Mouse (Mus musculus) urinary bladder, adult 18-20 months (tissue): Measurements from ENCODE around the gene Apobr.
A peak's percentile ranks its signal among the peaks of the same experiment; 100 is the strongest.

ENCODE experiments used
- DNase-seq, 2 experiments: peaks; one replicate each; pipeline ENCODE4 v3.0.0; 2022; ENCODE audit warnings: low spot score in 2 of 2, mixed read lengths in 2 of 2

Gene Apobr

GRCm38 (mm10) chr7:126598919-126599318 is 14.2 kb downstream of the Apobr start:
- DNase-seq: no peak

- no peak for DNase-seq
Observed at GRCm38 (mm10) chr7:126601896-126602295, 17.2 kb downstream of the Apobr start.

- no peak for DNase-seq
Observed at GRCm38 (mm10) chr7:126602650-126603049, 17.9 kb downstream of the Apobr start.

- DNase-seq: no peak
Observed at GRCm38 (mm10) chr7:126606611-126607010, 21.9 kb downstream of the Apobr start.

- peak in 1 of 2 experiments; percentile 55 for DNase-seq
Observed at GRCm38 (mm10) chr7:126607064-126607463, 22.3 kb downstream of the Apobr start.

- DNase-seq: no peak
Observed at GRCm38 (mm10) chr7:126607796-126608195, 23.1 kb downstream of the Apobr start.

GRCm38 (mm10) chr7:126612736-126613135 is 28.0 kb downstream of the Apobr start:
- no peak for DNase-seq

- DNase-seq: no peak
Observed at GRCm38 (mm10) chr7:126616707-126617106, 32.0 kb downstream of the Apobr start.

GRCm38 (mm10) chr7:126619559-126620275 is 35.0 kb downstream of the Apobr start:
- no peak for DNase-seq

GRCm38 (mm10) chr7:126621452-126622359 is 37.0 kb downstream of the Apobr start:
- no peak for DNase-seq

DNA sequence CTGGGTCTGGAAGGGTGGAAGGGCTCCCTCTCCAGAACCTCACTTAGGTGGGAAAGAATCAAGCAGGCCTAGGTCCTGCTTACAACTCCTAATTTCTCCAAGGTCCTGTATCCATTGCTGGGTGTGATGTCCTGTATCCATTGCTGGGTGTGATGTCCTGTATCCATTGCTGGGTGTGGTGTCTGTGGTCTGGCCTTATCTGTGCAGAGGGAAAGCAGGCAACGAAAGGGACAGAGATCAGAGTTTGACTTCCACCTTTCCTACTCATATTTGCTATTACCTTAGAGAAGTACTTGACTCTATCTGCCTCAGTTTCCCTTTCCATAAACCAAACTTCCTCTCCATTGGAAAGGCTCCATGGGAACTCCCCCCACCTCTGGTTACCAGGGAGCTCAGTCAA is 38.6 kb downstream of the Apobr start:
- no peak for DNase-seq

GRCm38 (mm10) chr7:126624774-126625173 is 40.0 kb downstream of the Apobr start:
- DNase-seq: no peak

GRCm38 (mm10) chr7:126625369-126625768 is 40.6 kb downstream of the Apobr start:
- DNase-seq: peak in 1 of 2 experiments; percentile 88

- no peak for DNase-seq
Observed at GRCm38 (mm10) chr7:126625807-126626600, 41.3 kb downstream of the Apobr start.

DNA sequence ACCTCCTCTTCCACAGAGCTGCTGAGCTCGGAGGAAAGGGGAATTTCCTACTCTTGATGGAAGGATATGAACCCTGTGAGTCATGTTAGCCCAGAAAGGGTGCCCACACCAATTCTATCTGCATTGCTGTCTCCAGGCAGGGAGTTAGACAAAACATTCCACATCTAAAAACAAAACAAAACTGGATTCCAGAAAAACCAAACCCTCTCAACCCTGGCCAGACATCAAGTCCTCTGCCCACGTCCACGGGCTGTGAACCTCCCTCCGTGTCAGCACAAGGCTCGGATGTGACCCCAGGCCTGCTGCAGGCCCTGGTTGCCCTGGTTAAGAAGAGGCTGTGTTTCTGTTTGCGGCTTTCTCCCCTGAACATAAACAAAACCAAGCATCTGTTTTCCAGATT is 43.4 kb downstream of the Apobr start:
- DNase-seq: no peak

DNA sequence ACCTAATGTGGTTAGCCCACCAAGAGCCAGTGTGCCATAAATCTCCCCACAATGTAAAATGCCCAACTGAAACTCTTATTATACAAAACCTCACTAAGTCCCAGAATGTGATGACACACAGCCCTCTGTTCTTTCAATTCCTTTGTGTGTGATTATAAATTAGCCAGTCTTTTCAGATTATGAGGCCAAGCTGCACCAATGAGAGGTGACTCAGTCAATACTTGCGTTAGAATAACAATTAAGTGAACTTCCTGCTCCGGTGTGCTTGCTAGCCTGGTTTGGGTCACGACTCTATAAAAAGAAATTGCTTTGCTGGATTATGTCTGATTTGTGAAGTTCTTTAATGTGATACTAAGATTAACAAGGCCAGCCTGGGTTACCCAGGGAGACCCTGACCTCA is 45.2 kb downstream of the Apobr start:
- no peak for DNase-seq

- DNase-seq: no peak
Observed at GRCm38 (mm10) chr7:126630824-126631518, 46.2 kb downstream of the Apobr start, which contains the start of gene Nupr1. TSS of gene Nupr1 (minus strand) at chr7:126630861.

DNA sequence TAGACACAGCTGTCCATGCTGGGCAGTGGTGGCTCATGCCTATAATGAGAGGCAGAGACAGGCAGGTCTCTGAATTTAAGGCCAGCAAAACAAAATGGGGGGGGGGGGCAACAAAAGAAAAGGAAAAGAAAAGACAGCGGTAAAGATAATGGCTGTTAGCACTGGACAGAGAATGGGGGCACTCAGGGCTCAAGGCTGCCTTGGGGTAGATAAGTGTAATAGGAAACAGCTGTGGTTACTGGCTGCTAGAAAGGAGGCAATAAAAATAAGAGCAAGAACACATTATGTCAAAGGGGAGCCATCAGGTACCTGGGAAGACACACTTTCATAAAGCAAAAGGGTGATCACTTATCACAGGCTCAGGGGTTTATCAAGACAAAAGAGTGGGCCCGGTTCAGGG is 47.7 kb downstream of the Apobr start:
- DNase-seq: no peak

GRCm38 (mm10) chr7:126635375-126635774 is 50.6 kb downstream of the Apobr start:
- DNase-seq: no peak

DNA sequence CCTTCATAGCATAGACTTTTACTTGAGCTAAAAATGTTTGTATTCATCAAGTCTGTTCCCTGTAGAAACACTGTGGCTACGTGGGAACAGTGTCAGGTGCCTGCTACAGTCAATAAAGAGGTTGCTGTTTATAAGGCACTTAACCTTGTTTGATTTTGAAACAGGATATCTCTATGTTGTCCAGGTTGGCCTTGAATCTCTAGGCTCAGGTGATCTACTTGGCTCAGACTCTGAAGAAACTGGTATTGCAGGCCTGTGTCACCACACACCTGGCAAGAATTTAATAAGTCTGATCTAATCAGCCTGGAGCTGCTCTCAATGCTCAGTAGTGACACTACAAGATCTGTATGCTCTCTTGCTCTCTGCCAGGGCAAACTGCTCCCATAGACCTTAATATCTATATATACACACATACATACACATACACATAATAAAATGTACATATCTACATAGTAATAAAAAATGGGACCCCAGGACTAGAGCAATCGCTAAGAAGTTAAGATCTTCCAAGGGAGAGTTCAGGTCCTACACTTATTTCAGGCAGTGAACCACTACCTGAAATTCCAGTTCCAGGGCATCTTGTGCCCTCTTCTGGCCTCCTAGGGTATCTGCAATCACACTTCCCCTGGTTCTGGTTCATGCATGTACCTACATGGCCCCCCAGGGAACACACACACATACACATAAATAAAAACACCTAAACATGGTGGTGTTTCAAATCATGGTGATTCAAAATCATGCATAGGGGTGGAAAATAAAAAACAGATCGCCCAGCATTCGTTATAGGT is 52.2 kb downstream of the Apobr start:
- peak in 1 of 2 experiments; percentile 50 for DNase-seq
